In the genomic region with DNA sequence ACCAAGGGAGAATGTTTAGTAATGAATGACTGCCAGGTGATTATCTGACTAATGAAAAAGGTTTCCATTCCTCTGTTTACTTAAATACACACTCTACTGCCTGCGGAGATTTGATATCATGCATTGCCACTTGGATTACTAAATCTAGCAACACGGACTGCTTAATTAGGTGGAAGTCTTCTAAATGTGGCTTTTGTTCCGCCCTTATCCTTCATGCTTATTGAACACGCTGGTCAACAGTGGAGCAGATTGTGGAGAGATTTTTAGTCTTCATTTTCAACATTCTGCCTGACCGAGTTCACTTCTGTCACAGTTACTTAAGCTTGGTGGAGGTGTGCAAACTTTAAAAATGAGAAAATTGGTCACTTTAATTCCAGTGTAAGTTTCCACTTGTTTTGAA, we compare ENCODE assay signal across 21 mouse cellular contexts. TPM values are rescaled to one million over a fixed set of nuclear protein-coding genes. Genes with fewer than 3 reads are reported as not detected.
"Had no signal": no experiment of that assay in that cellular context is flagged by ENCODE, and none has a peak within 500 bp of the region (broad histone marks: within the 10 kb centered on the region; RNA-seq: fewer than 3 reads in every experiment).

No protein-coding gene starts in this region.

- ATAC-seq: lung, postnatal 0 days; midbrain, embryonic 13.5 days; midbrain, embryonic 15.5 days had no signal

- DNase-seq: lung, adult 2 months; lung, postnatal 14 days; lung, postnatal 36 days; right cerebral cortex, adult 18-20 months; right cerebral cortex, postnatal 25 days; right cerebral cortex, postnatal 4 days; spleen, adult 18-20 months; thymus, adult 18-20 months; thymus, postnatal 14 days; thymus, postnatal 36 days had no signal

- H3K9me3 ChIP-seq: lung, embryonic 15.5 days; megakaryocyte, embryonic 14.5 days; midbrain, embryonic 13.5 days; midbrain, embryonic 15.5 days; neural tube, embryonic 12.5 days had no signal

- H3K27ac ChIP-seq: lung, embryonic 15.5 days; macrophage; midbrain, embryonic 13.5 days; midbrain, embryonic 15.5 days; neural tube, embryonic 12.5 days had no signal

- H3K4me3 ChIP-seq: lung, embryonic 15.5 days; megakaryocyte, embryonic 14.5 days; midbrain, embryonic 13.5 days; midbrain, embryonic 15.5 days; neural tube, embryonic 12.5 days had no signal

- H3K4me2 ChIP-seq: lung, embryonic 15.5 days; midbrain, embryonic 11.5 days; midbrain, embryonic 13.5 days; midbrain, embryonic 15.5 days; neural tube, embryonic 12.5 days had no signal

- H3K9ac ChIP-seq: lung, embryonic 15.5 days; midbrain, embryonic 13.5 days; midbrain, embryonic 15.5 days; neural tube, embryonic 12.5 days had no signal

- H3K36me3 ChIP-seq: lung, embryonic 15.5 days; midbrain, embryonic 13.5 days; midbrain, embryonic 15.5 days; neural tube, embryonic 12.5 days had no signal

RNA-seq across cellular contexts. Expression of a gene that starts 3.0 kb away (rescaled TPM):
- total RNA-seq: megakaryocyte progenitor cell, adult 5-6 weeks; monocyte, adult 5-6 weeks had no signal
- polyA plus RNA-seq: macrophage; midbrain, embryonic 11.5 days; neural tube, embryonic 14.5 days had no signal
